21 mouse cellular contexts compared by ENCODE assay signal in the genomic region with DNA sequence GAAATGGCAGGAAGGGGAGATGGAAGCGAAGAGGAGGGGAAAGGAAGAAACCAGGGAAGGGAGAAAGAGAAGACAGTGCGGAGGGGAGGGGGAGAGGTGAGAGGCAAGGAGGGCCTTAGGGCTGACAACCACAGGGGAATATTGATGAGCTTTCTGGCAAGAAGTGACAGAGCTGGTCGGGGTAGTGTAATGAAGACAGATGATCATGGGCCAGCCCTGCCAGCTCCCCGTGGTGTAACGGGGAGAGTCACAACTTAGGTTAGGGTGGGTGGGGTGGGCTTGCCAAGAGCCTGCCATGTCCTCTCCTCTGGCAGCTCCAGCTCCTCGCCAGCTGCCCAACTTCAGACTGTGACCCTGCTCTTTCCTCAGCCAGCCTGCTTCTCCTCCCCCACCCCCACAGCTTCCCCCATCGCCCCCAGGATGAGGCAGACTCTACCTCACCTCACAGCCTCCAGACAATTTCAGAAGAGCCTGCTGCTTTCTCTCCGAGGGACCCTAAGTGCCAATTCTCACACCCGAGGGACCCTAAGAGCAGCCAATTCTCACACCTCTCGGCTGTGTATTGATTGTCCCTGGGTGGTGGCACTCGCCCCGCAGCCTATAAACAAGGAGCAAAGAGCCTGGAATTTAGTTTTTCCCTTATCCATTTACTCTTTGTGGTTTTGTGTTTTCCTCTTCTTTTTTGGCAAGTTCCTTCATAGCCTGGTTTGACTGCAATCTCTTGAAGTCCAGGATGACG. TPM values are rescaled to one million over a fixed set of nuclear protein-coding genes. Genes with fewer than 3 reads are reported as not detected.
DNase-seq lines count a peak whose midpoint lies in the region; ATAC-seq and TF ChIP-seq lines count a peak whose summit lies in the region.
"Had no signal": no experiment of that assay in that cellular context is flagged by ENCODE, and none has a peak within 500 bp of the region (broad histone marks: within the 10 kb centered on the region; RNA-seq: fewer than 3 reads in every experiment).

No protein-coding gene starts in this region.

- no peaks in the 10 kb centered on the region for H3K27me3 ChIP-seq in embryonic facial prominence, embryonic 14.5 days (replicated peaks; ENCODE audit: control insufficient read depth, insufficient read depth, low read length)
- H3K27me3 ChIP-seq in embryonic facial prominence, embryonic 10.5 days (replicated peaks; ENCODE audit: low read depth, poor library complexity, severe bottlenecking), result peaks cover 62% of the 10 kb centered on the region
- H3K27me3 ChIP-seq in forebrain, embryonic 12.5 days, result peaks cover 20% of the 10 kb centered on the region
- peaks cover 16% of the 10 kb centered on the region; the same call in 1 of the 2 replicates for H3K27me3 ChIP-seq in hindbrain, embryonic 13.5 days
- H3K27me3 ChIP-seq in midbrain, embryonic 16.5 days (ENCODE audit: control insufficient read depth, insufficient read depth, low read depth, low read length), result no peaks in the 10 kb centered on the region
- peaks cover 32% of the 10 kb centered on the region for H3K27me3 ChIP-seq in heart, embryonic 10.5 days (ENCODE audit: insufficient read depth, poor library complexity, severe bottlenecking)
- H3K27me3 ChIP-seq in heart, adult 2 months (ENCODE audit: control insufficient read depth, insufficient read depth, low read length), result no peaks in the 10 kb centered on the region; the same call in 1 of the 2 replicates

- no peak overlapping the region for H3K4me3 ChIP-seq in embryonic facial prominence, embryonic 14.5 days (ENCODE audit: low read depth, low read length)
- no peak overlapping the region for H3K4me3 ChIP-seq in embryonic facial prominence, embryonic 10.5 days
- no peak overlapping the region for H3K4me3 ChIP-seq in forebrain, embryonic 12.5 days (replicated peaks)
- H3K4me3 ChIP-seq in hindbrain, embryonic 13.5 days, result no peak overlapping the region
- H3K4me3 ChIP-seq in midbrain, embryonic 16.5 days (ENCODE audit: low read depth, low read length), result no peak overlapping the region
- H3K4me3 ChIP-seq in heart, embryonic 10.5 days, result no peak overlapping the region
- no peak overlapping the region for H3K4me3 ChIP-seq in heart, adult 2 months
- H3K4me3 ChIP-seq: embryonic facial prominence, embryonic 13.5 days; megakaryocyte, embryonic 14.5 days had no signal

- no peak for TF ChIP-seq POLR2A in heart, adult 2 months (IDR thresholded peaks at IDR 0.05; ENCODE audit: insufficient read depth, low read depth, low read length)

- H3K36me3 ChIP-seq in embryonic facial prominence, embryonic 14.5 days (ENCODE audit: control insufficient read depth, insufficient read depth, low read length), result no peaks in the 10 kb centered on the region
- no peaks in the 10 kb centered on the region for H3K36me3 ChIP-seq in embryonic facial prominence, embryonic 10.5 days (replicated peaks)
- no peaks in the 10 kb centered on the region for H3K36me3 ChIP-seq in forebrain, embryonic 12.5 days (replicated peaks)
- H3K36me3 ChIP-seq in hindbrain, embryonic 13.5 days, result no peaks in the 10 kb centered on the region
- H3K36me3 ChIP-seq in midbrain, embryonic 16.5 days (ENCODE audit: control insufficient read depth, insufficient read depth, low read length), result no peaks in the 10 kb centered on the region
- H3K36me3 ChIP-seq in heart, embryonic 10.5 days, result no peaks in the 10 kb centered on the region
- no peaks in the 10 kb centered on the region for H3K36me3 ChIP-seq in heart, adult 2 months (ENCODE audit: control insufficient read depth, insufficient read depth, low read length)
- H3K36me3 ChIP-seq: embryonic facial prominence, embryonic 13.5 days had no signal

- no peaks in the 10 kb centered on the region for H3K79me2 ChIP-seq in heart, adult 2 months (replicated peaks; ENCODE audit: control insufficient read depth, insufficient read depth, low read length)

- H3K4me1 ChIP-seq in embryonic facial prominence, embryonic 14.5 days (ENCODE audit: control insufficient read depth, insufficient read depth, low read length), result no peaks in the 10 kb centered on the region
- H3K4me1 ChIP-seq in embryonic facial prominence, embryonic 10.5 days, result peaks cover 40% of the 10 kb centered on the region
- H3K4me1 ChIP-seq in forebrain, embryonic 12.5 days, result peaks cover 41% of the 10 kb centered on the region
- peaks cover 51% of the 10 kb centered on the region for H3K4me1 ChIP-seq in hindbrain, embryonic 13.5 days (replicated peaks)
- H3K4me1 ChIP-seq in midbrain, embryonic 16.5 days (ENCODE audit: control insufficient read depth, insufficient read depth, low read length), result peaks cover 22% of the 10 kb centered on the region
- H3K4me1 ChIP-seq in heart, embryonic 10.5 days, result peaks cover 33% of the 10 kb centered on the region
- H3K4me1 ChIP-seq in heart, adult 2 months (ENCODE audit: control insufficient read depth, insufficient read depth, low read length), result no peaks in the 10 kb centered on the region

- H3K9me3 ChIP-seq in embryonic facial prominence, embryonic 14.5 days (ENCODE audit: control insufficient read depth, low read length), result no peaks in the 10 kb centered on the region
- H3K9me3 ChIP-seq in embryonic facial prominence, embryonic 10.5 days, result no peaks in the 10 kb centered on the region
- H3K9me3 ChIP-seq in forebrain, embryonic 12.5 days, result no peaks in the 10 kb centered on the region
- H3K9me3 ChIP-seq in hindbrain, embryonic 13.5 days, result 0 out of 2 replicates have a peak, but pooled peaks cover 3% of the 10 kb centered on the region
- H3K9me3 ChIP-seq in midbrain, embryonic 16.5 days (replicated peaks; ENCODE audit: control insufficient read depth, low read length, poor library complexity, severe bottlenecking), result no peaks in the 10 kb centered on the region
- H3K9me3 ChIP-seq in heart, embryonic 10.5 days, result no peaks in the 10 kb centered on the region
- H3K9me3 ChIP-seq: embryonic facial prominence, embryonic 13.5 days had no signal

- H3K9ac ChIP-seq in embryonic facial prominence, embryonic 14.5 days (ENCODE audit: low read depth, low read length), result no peak overlapping the region
- H3K9ac ChIP-seq in forebrain, embryonic 12.5 days, result peak overlapping the region; percentile 17; the same call in 1 of the 2 replicates
- H3K9ac ChIP-seq in hindbrain, embryonic 13.5 days, result no peak overlapping the region
- H3K9ac ChIP-seq in midbrain, embryonic 16.5 days (ENCODE audit: low read depth, low read length), result no peak overlapping the region
- H3K9ac ChIP-seq in heart, adult 2 months (ENCODE audit: low read depth, low read length), result no peak overlapping the region
- H3K9ac ChIP-seq: embryonic facial prominence, embryonic 13.5 days had no signal

- no peak for TF ChIP-seq EP300 in heart, adult 2 months (IDR thresholded peaks at IDR 0.05; ENCODE audit: insufficient read depth, low read depth, low read length)

- TF ChIP-seq CTCF in heart, adult 2 months (IDR thresholded peaks at IDR 0.05), result no peak

- H3K27ac ChIP-seq in embryonic facial prominence, embryonic 14.5 days (replicated peaks; ENCODE audit: low read depth, low read length), result no peak overlapping the region
- H3K27ac ChIP-seq in embryonic facial prominence, embryonic 10.5 days (replicated peaks), result no peak overlapping the region
- no peak overlapping the region for H3K27ac ChIP-seq in forebrain, embryonic 12.5 days
- peak overlapping the region; percentile 83 for H3K27ac ChIP-seq in hindbrain, embryonic 13.5 days
- no peak overlapping the region for H3K27ac ChIP-seq in midbrain, embryonic 16.5 days (ENCODE audit: low read length)
- H3K27ac ChIP-seq in heart, embryonic 10.5 days, result no peak overlapping the region
- no peak overlapping the region for H3K27ac ChIP-seq in heart, adult 2 months
- H3K27ac ChIP-seq: embryonic facial prominence, embryonic 13.5 days had no signal

- H3K4me2 ChIP-seq in embryonic facial prominence, embryonic 14.5 days (ENCODE audit: low read depth, low read length), result no peak overlapping the region
- H3K4me2 ChIP-seq in forebrain, embryonic 12.5 days, result no peak overlapping the region
- 0 out of 2 replicates have a peak overlapping the region, but pooled peaks have one; percentile 15 for H3K4me2 ChIP-seq in hindbrain, embryonic 13.5 days
- H3K4me2 ChIP-seq in midbrain, embryonic 16.5 days (ENCODE audit: low read length), result no peak overlapping the region
- H3K4me2 ChIP-seq: embryonic facial prominence, embryonic 13.5 days; heart, embryonic 11.5 days; liver, embryonic 11.5 days had no signal

- WGBS in embryonic facial prominence, embryonic 14.5 days, result 31% methylated on average over 11 of the region's 13 CpGs
- WGBS in embryonic facial prominence, embryonic 10.5 days, result 38% methylated on average over 13 of the region's 13 CpGs
- WGBS in forebrain, embryonic 12.5 days, result 42% methylated on average over 13 of the region's 13 CpGs
- WGBS in hindbrain, embryonic 13.5 days, result 21% methylated on average over 13 of the region's 13 CpGs
- WGBS in midbrain, embryonic 16.5 days, result 34% methylated on average over 13 of the region's 13 CpGs
- WGBS in heart, embryonic 10.5 days, result 15% methylated on average over 13 of the region's 13 CpGs
- 34% methylated on average over 13 of the region's 13 CpGs for WGBS in heart, adult 2 months

- no peak for DNase-seq in embryonic facial prominence, embryonic 14.5 days (ENCODE audit: low spot score)
- DNase-seq in embryonic facial prominence, embryonic 10.5 days (ENCODE audit: low spot score), result no peak
- DNase-seq in heart, embryonic 10.5 days (ENCODE audit: low spot score), result no peak
- DNase-seq in heart, adult 2 months, result no peak
- no peak for DNase-seq in frontal cortex, postnatal 25 days (ENCODE audit: low spot score in 2 of 2)
- DNase-seq: cerebellum, adult 18-20 months; gastrocnemius, postnatal 14 days; kidney, postnatal 14 days had no signal

- ATAC-seq in embryonic facial prominence, embryonic 14.5 days (ENCODE audit: low read depth), result peak; percentile 38; the same call in 1 of the 2 replicates
- ATAC-seq in forebrain, embryonic 12.5 days (ENCODE audit: low FRiP score), result 0 out of 2 replicates have a peak, but pooled peaks have one; percentile 40
- ATAC-seq in hindbrain, embryonic 13.5 days (ENCODE audit: low FRiP score), result peak; percentile 81
- peak; percentile 16; the same call in 1 of the 2 replicates for ATAC-seq in midbrain, embryonic 16.5 days
- ATAC-seq: intestine, embryonic 16.5 days had no signal

- intact Hi-C loops in heart, adult 2 months (cut with DNase I), result no loop called here

RNA-seq across cellular contexts. Expression of gene Cdk18, which starts 25.5 kb away (rescaled TPM):
- polyA plus RNA-seq in embryonic facial prominence, embryonic 14.5 days (2014; fragmentation: Nextera tagmentation; extraction: Ambion mirVana), result 2.2 and 2.5 TPM in 2 replicates
- 2.3 and 3.2 TPM in 2 replicates for polyA plus RNA-seq in embryonic facial prominence, embryonic 10.5 days (2016; fragmentation: Nextera tagmentation; extraction: Ambion mirVana)
- 0.56 and 1.0 TPM in 2 replicates for polyA plus RNA-seq in forebrain, embryonic 12.5 days (2016; fragmentation: Nextera tagmentation; extraction: Ambion mirVana)
- 0.31 and 0.32 TPM in 2 replicates for polyA plus RNA-seq in hindbrain, embryonic 13.5 days (2015; fragmentation: Nextera tagmentation; extraction: Ambion mirVana)
- polyA plus RNA-seq in midbrain, embryonic 16.5 days (2015; fragmentation: Nextera tagmentation; extraction: Ambion mirVana), result 1.7 and 2.4 TPM in 2 replicates
- 6.8 and 6.9 TPM in 2 replicates for polyA plus RNA-seq in heart, embryonic 10.5 days (2016; fragmentation: Nextera tagmentation; extraction: Ambion mirVana)
- total RNA-seq in heart, adult 2 months (2021), result 10 to 100 TPM; 14.0 to 15.8 TPM
- polyA plus RNA-seq in heart, adult 2 months (2012; rRNA removed), result 20.9 and 25.1 TPM in 2 replicates
- total RNA-seq: neutrophil, adult 5-6 weeks had no signal

RNA-seq across cellular contexts. Expression of gene Lemd1, which starts 26.3 kb away (rescaled TPM):
- polyA plus RNA-seq in embryonic facial prominence, embryonic 14.5 days (2014; fragmentation: Nextera tagmentation; extraction: Ambion mirVana), result 0.46 and 2.0 TPM in 2 replicates
- 1.9 and 2.0 TPM in 2 replicates for polyA plus RNA-seq in embryonic facial prominence, embryonic 10.5 days (2016; fragmentation: Nextera tagmentation; extraction: Ambion mirVana)
- polyA plus RNA-seq in forebrain, embryonic 12.5 days (2016; fragmentation: Nextera tagmentation; extraction: Ambion mirVana), result 12.3 and 14.7 TPM in 2 replicates
- 24.8 and 25.7 TPM in 2 replicates for polyA plus RNA-seq in hindbrain, embryonic 13.5 days (2015; fragmentation: Nextera tagmentation; extraction: Ambion mirVana)
- polyA plus RNA-seq in midbrain, embryonic 16.5 days (2015; fragmentation: Nextera tagmentation; extraction: Ambion mirVana), result 16.2 and 18.0 TPM in 2 replicates
- 0.12 and 0.49 TPM in 2 replicates for polyA plus RNA-seq in heart, embryonic 10.5 days (2016; fragmentation: Nextera tagmentation; extraction: Ambion mirVana)
- not detected for total RNA-seq in heart, adult 2 months (2021)
- 0.20 TPM in 1 of 2 replicates, not detected in the other for polyA plus RNA-seq in heart, adult 2 months (2012; rRNA removed)
- total RNA-seq: CH12.LX; common myeloid progenitor, adult 5-6 weeks; gastrocnemius, postnatal 14 days; heart, postnatal 25 days; neutrophil, adult 5-6 weeks had no signal
- polyA plus RNA-seq: heart, embryonic 11.5 days; intestine, embryonic 16.5 days had no signal

RNA-seq across cellular contexts. Expression of gene AC124108.1, which starts 26.3 kb away (rescaled TPM):
- 0.34 and 0.71 TPM in 2 replicates for polyA plus RNA-seq in embryonic facial prominence, embryonic 14.5 days (2014; fragmentation: Nextera tagmentation; extraction: Ambion mirVana)
- 1.00 and 1.4 TPM in 2 replicates for polyA plus RNA-seq in embryonic facial prominence, embryonic 10.5 days (2016; fragmentation: Nextera tagmentation; extraction: Ambion mirVana)
- 5.0 and 5.7 TPM in 2 replicates for polyA plus RNA-seq in forebrain, embryonic 12.5 days (2016; fragmentation: Nextera tagmentation; extraction: Ambion mirVana)
- polyA plus RNA-seq in hindbrain, embryonic 13.5 days (2015; fragmentation: Nextera tagmentation; extraction: Ambion mirVana), result 4.2 and 4.8 TPM in 2 replicates
- 2.8 and 4.0 TPM in 2 replicates for polyA plus RNA-seq in midbrain, embryonic 16.5 days (2015; fragmentation: Nextera tagmentation; extraction: Ambion mirVana)
- 0.05 TPM in 1 of 2 replicates, not detected in the other for polyA plus RNA-seq in heart, embryonic 10.5 days (2016; fragmentation: Nextera tagmentation; extraction: Ambion mirVana)
- total RNA-seq in heart, adult 2 months (2021), result under 1 TPM in 1 of 2 experiments, not detected in 1; 0.05 TPM
- polyA plus RNA-seq in heart, adult 2 months (2012; rRNA removed), result 0.06 TPM in 1 of 2 replicates, not detected in the other
- total RNA-seq: CH12.LX; common myeloid progenitor, adult 5-6 weeks; gastrocnemius, postnatal 14 days; heart, postnatal 25 days; neutrophil, adult 5-6 weeks had no signal
- polyA plus RNA-seq: small intestine, adult 2 months had no signal

Comparison
In these comparisons a context has a peak if more than half of its experiments do, and no peak if none do; other contexts are left out.
1. ATAC-seq: peak in every context shown above with its lines; median percentile 81 in hindbrain, embryonic 13.5 days; 40 in forebrain, embryonic 12.5 days; 38 in embryonic facial prominence, embryonic 14.5 days; 16 in midbrain, embryonic 16.5 days.